Mouse (Mus musculus) myocyte (in vitro differentiated cells): ENCODE measurements around the gene Luzp2. TPM values are rescaled to one million over a fixed set of nuclear protein-coding genes. Genes with fewer than 3 reads are reported as not detected.

ENCODE experiments used
- H3K27me3 ChIP-seq: one replicate; pipeline ENCODE4 v1.6.1; 2011; ENCODE audit not compliant: control insufficient read depth, insufficient read depth, insufficient read length
- H3K36me3 ChIP-seq: one replicate; pipeline ENCODE4 v1.6.1; 2011; ENCODE audit not compliant: control insufficient read depth, insufficient read depth
- H3K4me2 ChIP-seq: one replicate; pipeline ENCODE4 v1.6.1; 2011; ENCODE audit warnings: low read depth, control low read depth
- H3K4me3 ChIP-seq: one replicate; pipeline ENCODE4 v1.5.1; 2011; ENCODE audit warnings: mild to moderate bottlenecking, control low read depth, moderate library complexity
- H3K79me2 ChIP-seq: one replicate; pipeline ENCODE4 v1.6.1; 2011; ENCODE audit not compliant: control insufficient read depth, insufficient read depth
- H3ac ChIP-seq: one replicate; pipeline ENCODE4 v1.6.1; 2011; ENCODE audit not compliant: control insufficient read depth, insufficient read length
- CEBPB ChIP-seq: IDR thresholded peaks from 2 replicates; pipeline ENCODE4 v1.6.1; 2011; ENCODE audit warnings: mild to moderate bottlenecking, moderate library complexity; ENCODE audit not compliant: poor library complexity, insufficient read depth, severe bottlenecking
- E2F4 ChIP-seq: IDR thresholded peaks from one replicate; pipeline ENCODE4 v1.6.1; 2011; ENCODE audit warnings: mild to moderate bottlenecking, control low read depth, moderate library complexity; ENCODE audit not compliant: insufficient read depth
- MAX ChIP-seq: IDR thresholded peaks from one replicate; pipeline ENCODE4 v1.6.1; 2011; ENCODE audit warnings: low read depth, mild to moderate bottlenecking, control low read depth
- MYOD1 ChIP-seq, 3 experiments: IDR thresholded peaks; one replicate each; pipeline ENCODE4 v1.6.1; 2011; ENCODE audit warnings: control low read depth in 2 of 3, low read depth in 2 of 3, mild to moderate bottlenecking in 2 of 3, moderate library complexity in 1 of 3; ENCODE audit not compliant: insufficient read length in 2 of 3, control insufficient read depth in 1 of 3
- MYOG ChIP-seq, 3 experiments: IDR thresholded peaks; one replicate each; pipeline ENCODE4 v1.6.1; 2011; ENCODE audit warnings: control low read depth in 2 of 3, low read depth in 2 of 3, mild to moderate bottlenecking in 2 of 3; ENCODE audit not compliant: insufficient read length in 2 of 3, control insufficient read depth in 1 of 3, insufficient read depth in 1 of 3
- POLR2A ChIP-seq: IDR thresholded peaks from one replicate; pipeline ENCODE4 v1.6.1; 2011; ENCODE audit warnings: low read depth, mild to moderate bottlenecking, control low read depth, moderate library complexity; ENCODE audit not compliant: insufficient read length
- POLR2AphosphoS2 ChIP-seq: IDR thresholded peaks from one replicate; pipeline ENCODE4 v1.6.1; 2011; ENCODE audit warnings: low read depth, control low read depth; ENCODE audit not compliant: insufficient read length
- REST ChIP-seq: IDR thresholded peaks from one replicate; pipeline ENCODE4 v1.6.1; 2011; ENCODE audit warnings: mild to moderate bottlenecking, control low read depth, moderate library complexity; ENCODE audit not compliant: insufficient read depth, insufficient read length
- SRF ChIP-seq: IDR thresholded peaks from one replicate; pipeline ENCODE4 v1.6.1; 2011; ENCODE audit warnings: low read depth; ENCODE audit not compliant: control insufficient read depth, insufficient read length
- TCF12 ChIP-seq: IDR thresholded peaks from one replicate; pipeline ENCODE4 v1.6.1; 2011; ENCODE audit warnings: mild to moderate bottlenecking, control low read depth; ENCODE audit not compliant: poor library complexity, insufficient read depth, severe bottlenecking
- TCF3 ChIP-seq: IDR thresholded peaks from one replicate; pipeline ENCODE4 v1.6.1; 2011; ENCODE audit warnings: low read depth, control low read depth; ENCODE audit not compliant: insufficient read length
- USF1 ChIP-seq: IDR thresholded peaks from one replicate; pipeline ENCODE4 v1.6.1; 2011; ENCODE audit warnings: low read depth, mild to moderate bottlenecking, control low read depth, moderate library complexity
- polyA plus RNA-seq: library from polyadenylated mRNA; unstranded; fragments of >200 nt; fragmentation: generic; extraction: Trizol; gene quantifications from one replicate; pipeline ENCODE4 v1.2.1, GENCODE M21; 2012; ENCODE audit warnings: missing spikeins

Gene Luzp2
- polyA plus RNA-seq, 1 experiment: not detected

DNA sequence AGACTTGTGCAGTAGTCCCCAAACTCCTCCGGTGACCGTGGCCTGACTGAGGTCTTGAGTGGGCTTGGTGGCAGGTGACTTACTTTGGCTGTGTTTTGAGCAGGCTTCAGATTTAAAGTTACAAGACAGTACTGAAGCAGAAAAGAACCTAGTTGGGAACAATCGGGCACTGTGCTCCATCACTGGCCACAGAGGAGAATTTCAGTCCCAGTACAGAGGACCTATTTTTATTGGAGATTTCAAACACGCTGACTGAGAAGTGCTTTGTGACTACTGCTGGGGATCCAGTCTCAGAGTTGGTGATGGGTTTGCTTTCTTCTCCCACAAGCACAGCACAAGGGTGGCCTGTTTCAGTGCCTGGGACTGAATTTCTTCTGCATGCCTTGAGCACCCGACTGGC is 1.1 kb downstream of the Luzp2 start:
- no peaks in the 10 kb centered on the region for H3K27me3 ChIP-seq
- H3K79me2 ChIP-seq: no peaks in the 10 kb centered on the region
- TF ChIP-seq E2F4 (no peak), MYOG (IDR thresholded peaks at IDR 0.05; ENCODE audit: control insufficient read depth in 1 of 3, insufficient read depth in 1 of 3, insufficient read length in 2 of 3, low read depth in 2 of 3) (no peak), USF1 (no peak), REST (no peak), SRF (no peak), TCF12 (no peak), MAX (no peak), POLR2A (no peak), CEBPB (no peak), TCF3 (no peak), POLR2AphosphoS2 (no peak), MYOD1 (IDR thresholded peaks at IDR 0.05; ENCODE audit: control insufficient read depth in 1 of 3, insufficient read length in 2 of 3, low read depth in 2 of 3) (no peak)
- H3K4me2 ChIP-seq: no peak overlapping the region
- no peak overlapping the region for H3K4me3 ChIP-seq
- no peaks in the 10 kb centered on the region for H3K36me3 ChIP-seq
- H3ac ChIP-seq: no peak overlapping the region

DNA sequence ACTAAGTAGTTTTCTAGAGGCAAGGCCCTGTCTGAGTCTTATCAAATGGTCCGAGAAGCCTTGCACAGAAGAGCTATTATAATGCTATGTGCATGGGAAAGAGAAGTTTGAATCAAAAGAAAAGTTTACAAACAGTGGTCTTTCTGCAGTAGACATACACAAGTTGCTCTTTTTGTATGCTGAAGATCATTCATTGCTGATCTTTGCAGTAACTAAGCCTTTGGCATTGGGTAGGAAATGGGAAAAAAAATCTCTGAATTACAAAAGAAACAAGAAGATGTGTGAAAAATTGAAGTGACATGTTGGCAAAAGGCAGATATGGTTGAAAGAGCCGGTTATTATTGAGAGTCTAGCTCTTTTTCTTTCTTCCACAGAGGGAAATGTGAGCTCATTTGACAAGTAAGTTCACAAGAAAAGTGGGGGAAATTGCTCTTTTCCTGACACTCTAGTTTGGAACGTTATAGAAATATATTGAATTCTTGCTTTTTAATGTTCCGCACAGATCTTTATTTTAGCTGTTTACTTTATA is 7.6 kb downstream of the Luzp2 start:
- Histone ChIP-seq H3K27me3 (no peaks in the 10 kb centered on the region), H3K79me2 (no peaks in the 10 kb centered on the region), H3ac (no peak overlapping the region), H3K4me2 (no peak overlapping the region), H3K36me3 (no peaks in the 10 kb centered on the region), H3K4me3 (no peak overlapping the region)
- no peak for TF ChIP-seq USF1
- no peak for TF ChIP-seq CEBPB
- TF ChIP-seq POLR2A: no peak
- no peak for TF ChIP-seq E2F4
- no peak for TF ChIP-seq MYOD1 (IDR thresholded peaks at IDR 0.05; ENCODE audit: control insufficient read depth in 1 of 3, insufficient read length in 2 of 3, low read depth in 2 of 3)
- no peak for TF ChIP-seq TCF3
- TF ChIP-seq TCF12: no peak
- no peak for TF ChIP-seq MYOG (IDR thresholded peaks at IDR 0.05; ENCODE audit: control insufficient read depth in 1 of 3, insufficient read depth in 1 of 3, insufficient read length in 2 of 3, low read depth in 2 of 3)
- TF ChIP-seq MAX: no peak

DNA sequence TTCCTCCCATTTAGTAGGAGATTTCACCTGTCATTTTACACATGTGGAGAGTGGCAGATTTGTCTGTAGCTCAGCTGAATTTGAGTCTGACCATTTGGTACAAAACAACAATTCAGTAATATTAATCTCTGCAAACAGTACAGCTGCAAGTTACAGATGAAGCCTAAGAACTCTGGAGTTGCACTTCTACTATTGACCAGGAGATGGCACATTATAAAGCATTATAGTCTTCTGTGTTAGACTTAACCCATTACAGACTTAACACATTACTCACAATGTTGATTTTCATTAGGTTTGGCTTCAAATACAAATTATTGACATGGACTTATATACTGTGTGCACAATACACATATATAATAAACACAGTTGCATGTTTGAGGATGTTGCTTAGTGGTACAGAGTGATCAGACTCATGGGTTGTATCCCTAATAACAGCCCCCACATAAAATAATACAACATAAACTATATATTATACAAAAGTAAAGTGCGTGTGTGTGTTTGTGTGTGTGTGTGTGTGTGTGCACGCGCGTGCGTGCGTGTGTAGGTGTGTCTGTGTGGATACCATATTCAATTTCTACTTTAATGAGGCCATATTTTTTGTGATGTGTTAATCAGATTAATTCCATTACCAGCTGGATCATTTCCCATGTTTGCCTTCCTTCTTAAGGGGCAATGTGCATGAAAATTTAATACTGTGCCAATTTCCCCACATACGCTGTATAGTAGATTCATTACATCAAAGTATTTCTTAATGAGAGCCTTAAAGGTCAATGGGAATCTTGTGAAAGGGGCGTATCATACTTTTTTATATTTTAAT is 10.8 kb downstream of the Luzp2 start:
- H3K4me3 ChIP-seq: no peak overlapping the region
- TF ChIP-seq TCF12 (no peak), E2F4 (no peak), CEBPB (no peak), POLR2AphosphoS2 (no peak), MYOG (IDR thresholded peaks at IDR 0.05; ENCODE audit: control insufficient read depth in 1 of 3, insufficient read depth in 1 of 3, insufficient read length in 2 of 3, low read depth in 2 of 3) (no peak), MYOD1 (IDR thresholded peaks at IDR 0.05; ENCODE audit: control insufficient read depth in 1 of 3, insufficient read length in 2 of 3, low read depth in 2 of 3) (no peak), TCF3 (no peak), REST (no peak), MAX (no peak)
- no peaks in the 10 kb centered on the region for H3K36me3 ChIP-seq
- H3K4me2 ChIP-seq: no peak overlapping the region
- H3K79me2 ChIP-seq: no peaks in the 10 kb centered on the region
- H3K27me3 ChIP-seq: no peaks in the 10 kb centered on the region
- H3ac ChIP-seq: no peak overlapping the region

DNA sequence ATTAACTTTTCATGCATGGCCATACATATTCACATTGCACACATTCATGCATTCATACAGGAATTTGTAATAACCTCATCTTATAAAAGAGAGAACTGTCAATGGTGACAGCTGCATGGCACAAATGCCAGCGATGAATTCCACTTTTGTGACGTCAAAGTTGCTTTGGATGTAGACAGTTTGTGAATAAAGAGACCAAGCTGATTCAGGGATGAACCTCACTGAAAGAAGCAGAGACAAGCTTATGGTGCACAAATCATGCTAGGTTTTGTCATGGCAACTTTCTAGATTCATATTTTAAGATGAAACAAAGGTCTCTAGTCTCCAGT is 11.4 kb downstream of the Luzp2 start:
- Histone ChIP-seq H3K79me2 (no peaks in the 10 kb centered on the region), H3K4me2 (no peak overlapping the region), H3K27me3 (no peaks in the 10 kb centered on the region), H3ac (no peak overlapping the region), H3K4me3 (no peak overlapping the region), H3K36me3 (no peaks in the 10 kb centered on the region)
- no peak for TF ChIP-seq MYOG (IDR thresholded peaks at IDR 0.05; ENCODE audit: control insufficient read depth in 1 of 3, insufficient read depth in 1 of 3, insufficient read length in 2 of 3, low read depth in 2 of 3)
- no peak for TF ChIP-seq POLR2AphosphoS2
- TF ChIP-seq USF1: no peak
- TF ChIP-seq POLR2A: no peak
- TF ChIP-seq MYOD1 (IDR thresholded peaks at IDR 0.05; ENCODE audit: control insufficient read depth in 1 of 3, insufficient read length in 2 of 3, low read depth in 2 of 3): no peak
- no peak for TF ChIP-seq CEBPB
- TF ChIP-seq MAX: no peak
- TF ChIP-seq SRF: no peak

DNA sequence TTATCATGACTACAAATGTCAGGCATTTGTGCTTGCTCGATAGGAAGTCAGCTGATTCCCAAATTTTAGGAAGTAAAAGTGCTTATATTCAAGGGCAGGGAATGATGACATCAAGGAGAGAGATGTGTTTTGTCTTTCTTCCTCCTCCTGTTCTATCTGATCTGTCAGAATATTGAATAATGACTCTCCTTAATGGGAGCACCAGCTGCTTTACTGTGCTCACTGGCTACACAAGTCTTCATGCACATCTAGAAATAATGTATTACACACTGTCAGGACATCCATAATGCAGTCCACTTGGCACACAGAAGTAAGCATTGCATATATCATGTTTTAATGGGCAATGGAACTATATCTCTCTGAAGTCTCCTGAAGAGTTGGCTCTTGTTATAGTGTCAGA is 17.6 kb downstream of the Luzp2 start:
- no peak overlapping the region for H3ac ChIP-seq
- no peaks in the 10 kb centered on the region for H3K36me3 ChIP-seq
- H3K4me3 ChIP-seq: no peak overlapping the region
- no peak for TF ChIP-seq CEBPB
- TF ChIP-seq USF1: no peak
- TF ChIP-seq E2F4: no peak
- no peak for TF ChIP-seq TCF12
- no peak for TF ChIP-seq POLR2A
- no peak for TF ChIP-seq SRF
- TF ChIP-seq MYOD1 (IDR thresholded peaks at IDR 0.05; ENCODE audit: control insufficient read depth in 1 of 3, insufficient read length in 2 of 3, low read depth in 2 of 3): no peak
- no peak for TF ChIP-seq TCF3
- no peak for TF ChIP-seq REST
- TF ChIP-seq POLR2AphosphoS2: no peak
- TF ChIP-seq MAX: no peak
- no peak for TF ChIP-seq MYOG (IDR thresholded peaks at IDR 0.05; ENCODE audit: control insufficient read depth in 1 of 3, insufficient read depth in 1 of 3, insufficient read length in 2 of 3, low read depth in 2 of 3)
- no peak overlapping the region for H3K4me2 ChIP-seq
- no peaks in the 10 kb centered on the region for H3K27me3 ChIP-seq
- H3K79me2 ChIP-seq: no peaks in the 10 kb centered on the region
